Comparison of ENCODE assay signal across 12 mouse cellular contexts in genomic region chr13:78162149-78162548, GRCm38 (mm10). TPM values are rescaled to one million over a fixed set of nuclear protein-coding genes. Genes with fewer than 3 reads are reported as not detected.
DNase-seq lines count a peak whose midpoint lies in the region; ATAC-seq and TF ChIP-seq lines count a peak whose summit lies in the region.
"Had no signal": no experiment of that assay in that cellular context is flagged by ENCODE, and none has a peak within 500 bp of the region (broad histone marks: within the 10 kb centered on the region; RNA-seq: fewer than 3 reads in every experiment).

No protein-coding gene starts in this region.

- TF ChIP-seq POLR2A in testis, adult 2 months (IDR thresholded peaks at IDR 0.05; ENCODE audit: control insufficient read depth, low read depth, low read length): no peak

- 33% methylated on average over 2 of the region's 2 CpGs for WGBS in forebrain, embryonic 16.5 days
- 35% methylated on average over 2 of the region's 2 CpGs for WGBS in midbrain, embryonic 10.5 days
- 52% methylated on average over 2 of the region's 2 CpGs for WGBS in intestine, embryonic 15.5 days

- H3K27me3 ChIP-seq in testis, adult 2 months (ENCODE audit: control insufficient read depth, insufficient read depth, low read length): no peaks in the 10 kb centered on the region
- H3K27me3 ChIP-seq in forebrain, embryonic 16.5 days (replicated peaks; ENCODE audit: control insufficient read depth, insufficient read depth, low read length): peaks cover 10% of the 10 kb centered on the region
- peaks cover 40% of the 10 kb centered on the region for H3K27me3 ChIP-seq in midbrain, embryonic 10.5 days (ENCODE audit: low read depth, poor library complexity, severe bottlenecking)
- H3K27me3 ChIP-seq in splenic B cell, adult 2 months (ENCODE audit: control insufficient read depth, insufficient read depth, low read length, poor library complexity, severe bottlenecking): peaks cover 2% of the 10 kb centered on the region; the same call in 1 of the 2 replicates
- H3K27me3 ChIP-seq in intestine, embryonic 15.5 days (replicated peaks): 0 out of 2 replicates have a peak, but pooled peaks cover 11% of the 10 kb centered on the region

- H3K9me3 ChIP-seq in forebrain, embryonic 16.5 days (ENCODE audit: control insufficient read depth, low read length): no peaks in the 10 kb centered on the region
- no peaks in the 10 kb centered on the region for H3K9me3 ChIP-seq in midbrain, embryonic 10.5 days (replicated peaks)
- no peaks in the 10 kb centered on the region for H3K9me3 ChIP-seq in intestine, embryonic 15.5 days
- H3K9me3 ChIP-seq: liver, embryonic 15.5 days had no signal

- H3K4me3 ChIP-seq in testis, adult 2 months (ENCODE audit: control insufficient read depth, low read depth, low read length): peak overlapping the region; percentile 61; the same call in 1 of the 2 replicates
- H3K4me3 ChIP-seq in forebrain, embryonic 16.5 days (replicated peaks; ENCODE audit: low read length): no peak overlapping the region
- H3K4me3 ChIP-seq in midbrain, embryonic 10.5 days: peak overlapping the region; percentile 76; the same call in 1 of the 2 replicates
- no peak overlapping the region for H3K4me3 ChIP-seq in intestine, embryonic 15.5 days (replicated peaks)

- H3K4me2 ChIP-seq in forebrain, embryonic 16.5 days (ENCODE audit: low read length): no peak overlapping the region
- H3K4me2 ChIP-seq in intestine, embryonic 15.5 days (replicated peaks): no peak overlapping the region

- no peak overlapping the region for H3K9ac ChIP-seq in forebrain, embryonic 16.5 days (replicated peaks; ENCODE audit: low read depth, low read length)
- H3K9ac ChIP-seq in intestine, embryonic 15.5 days: no peak overlapping the region
- H3K9ac ChIP-seq: liver, embryonic 15.5 days had no signal

- peaks cover 2% of the 10 kb centered on the region; the same call in 1 of the 2 replicates for H3K4me1 ChIP-seq in testis, adult 2 months (ENCODE audit: control insufficient read depth, insufficient read depth, low read length)
- peaks cover 20% of the 10 kb centered on the region for H3K4me1 ChIP-seq in forebrain, embryonic 16.5 days (replicated peaks; ENCODE audit: control insufficient read depth, insufficient read depth, low read length)
- peaks cover 62% of the 10 kb centered on the region for H3K4me1 ChIP-seq in midbrain, embryonic 10.5 days
- 0 out of 2 replicates have a peak, but pooled peaks cover 2% of the 10 kb centered on the region for H3K4me1 ChIP-seq in intestine, embryonic 15.5 days (replicated peaks)

- H3K36me3 ChIP-seq in testis, adult 2 months (ENCODE audit: control insufficient read depth, insufficient read depth, low read length): no peaks in the 10 kb centered on the region
- no peaks in the 10 kb centered on the region for H3K36me3 ChIP-seq in forebrain, embryonic 16.5 days (ENCODE audit: control insufficient read depth, insufficient read depth)
- no peaks in the 10 kb centered on the region for H3K36me3 ChIP-seq in midbrain, embryonic 10.5 days
- no peaks in the 10 kb centered on the region for H3K36me3 ChIP-seq in splenic B cell, adult 2 months (ENCODE audit: control insufficient read depth, insufficient read depth, low read length, poor library complexity, severe bottlenecking)
- H3K36me3 ChIP-seq in intestine, embryonic 15.5 days: no peaks in the 10 kb centered on the region
- H3K36me3 ChIP-seq: liver, embryonic 15.5 days had no signal

- H3K27ac ChIP-seq in testis, adult 2 months (ENCODE audit: control insufficient read depth, insufficient read depth, low read depth, low read length): no peak overlapping the region
- H3K27ac ChIP-seq in forebrain, embryonic 16.5 days (ENCODE audit: low read length): peak overlapping the region; percentile 60; the same call in 1 of the 2 replicates
- H3K27ac ChIP-seq in midbrain, embryonic 10.5 days (replicated peaks): peak overlapping the region; percentile 18; the same call in 1 of the 2 replicates
- H3K27ac ChIP-seq in intestine, embryonic 15.5 days: no peak overlapping the region
- H3K27ac ChIP-seq: liver, embryonic 15.5 days had no signal

- peak; percentile 61 for ATAC-seq in forebrain, embryonic 16.5 days
- no peak for ATAC-seq in erythroid progenitor cell, adult 5-6 weeks (replicated peaks; ENCODE audit: low FRiP score, poor library complexity, severe bottlenecking)
- no peak for ATAC-seq in intestine, embryonic 15.5 days

- DNase-seq in testis, postnatal 10 days (ENCODE audit: low spot score): no peak
- DNase-seq in midbrain, embryonic 10.5 days (ENCODE audit: low spot score): peak; percentile 57
- peak; percentile 15 for DNase-seq in splenic B cell, adult 2 months (ENCODE audit: low read depth, low spot score)
- no peak for DNase-seq in heart, postnatal 4 days
- DNase-seq: adrenal gland, adult 8-10 months; right cerebral cortex, postnatal 4 days had no signal

- no peak for TF ChIP-seq CTCF in testis, adult 2 months (IDR thresholded peaks at IDR 0.05; ENCODE audit: control insufficient read depth, insufficient read depth, insufficient replicate concordance, low read depth, low read length)

RNA-seq across cellular contexts. Expression of gene Nr2f1, which starts 37.4 kb away (rescaled TPM):
- polyA plus RNA-seq in testis, adult 2 months (2012; rRNA removed): 0.14 and 0.69 TPM in 2 replicates
- 70.2 and 71.1 TPM in 2 replicates for polyA plus RNA-seq in forebrain, embryonic 16.5 days (2015; fragmentation: Nextera tagmentation; extraction: Ambion mirVana)
- polyA plus RNA-seq in midbrain, embryonic 10.5 days (2016; fragmentation: Nextera tagmentation; extraction: Ambion mirVana): 53.1 and 57.4 TPM in 2 replicates
- total RNA-seq in erythroid progenitor cell, adult 5-6 weeks (2015; ENCODE audit: low replicate concordance): not detected in 2 replicates
- not detected in 2 replicates for total RNA-seq in erythroid progenitor cell, adult 5-6 weeks (2017; ENCODE audit: low replicate concordance)
- 1 to 10 TPM; 4.6 to 4.8 TPM for total RNA-seq in heart, postnatal 4 days (2021)
- 1.9 and 2.6 TPM in 2 replicates for polyA plus RNA-seq in intestine, embryonic 15.5 days (2015; fragmentation: Nextera tagmentation; extraction: Ambion mirVana)
- total RNA-seq: hematopoietic stem cell, adult 5-6 weeks had no signal

Comparison
In these comparisons a context has a peak if more than half of its experiments do, and no peak if none do; other contexts are left out.
1. H3K27ac ChIP-seq: peak in forebrain, embryonic 16.5 days (single experiment) and midbrain, embryonic 10.5 days (single experiment); none in testis, adult 2 months (single experiment) and intestine, embryonic 15.5 days (single experiment).
2. H3K4me3 ChIP-seq: peak in testis, adult 2 months (single experiment) and midbrain, embryonic 10.5 days (single experiment); none in forebrain, embryonic 16.5 days (single experiment) and intestine, embryonic 15.5 days (single experiment).
3. DNase-seq: peak in midbrain, embryonic 10.5 days (single experiment) and splenic B cell, adult 2 months (single experiment); none in testis, postnatal 10 days (single experiment) and heart, postnatal 4 days (single experiment).
4. RNA of gene Nr2f1, which starts 37.4 kb away (polyA plus RNA-seq): 70.2 to 71.1 TPM in forebrain, embryonic 16.5 days and 53.1 to 57.4 TPM in midbrain, embryonic 10.5 days; 1.9 to 2.6 TPM in intestine, embryonic 15.5 days and 0.14 to 0.69 TPM in testis, adult 2 months; every median in the first group is over 10 times any median in the second.